10 mouse cellular contexts compared by ENCODE assay signal in the genomic region with DNA sequence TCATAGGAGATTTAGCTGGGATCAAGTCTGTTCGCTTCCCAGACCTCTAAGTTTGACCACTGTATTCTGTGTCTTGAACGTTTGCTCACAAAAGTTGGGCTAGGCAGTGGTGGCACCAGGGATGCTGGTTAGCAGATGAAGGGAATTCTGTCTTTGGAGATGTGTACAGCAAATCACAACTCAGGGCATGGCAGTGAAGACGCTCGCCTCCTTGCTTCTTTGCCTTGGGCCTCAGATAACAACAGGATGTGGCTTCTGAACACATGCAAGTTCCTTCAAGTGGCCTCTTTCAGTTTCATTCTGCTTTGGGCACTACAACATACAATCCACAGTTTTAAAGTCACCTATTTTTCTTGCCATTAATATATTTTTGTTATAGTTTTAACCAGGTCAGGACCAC. TPM values are rescaled to one million over a fixed set of nuclear protein-coding genes. Genes with fewer than 3 reads are reported as not detected.
A peak's percentile ranks its signal among the peaks of the same experiment; 100 is the strongest.
DNase-seq lines count a peak whose midpoint lies in the region; ATAC-seq lines count a peak whose summit lies in the region.
"Had no signal": no experiment of that assay in that cellular context is flagged by ENCODE, and none has a peak within 500 bp of the region (broad histone marks: within the 10 kb centered on the region; RNA-seq: fewer than 3 reads in every experiment).

No protein-coding gene starts in this region.

- H3K4me2 ChIP-seq in heart, embryonic 13.5 days: no peak overlapping the region
- no peak overlapping the region for H3K4me2 ChIP-seq in forebrain, embryonic 13.5 days
- H3K4me2 ChIP-seq: stomach, embryonic 15.5 days had no signal

- no peak overlapping the region for H3K9ac ChIP-seq in heart, embryonic 13.5 days
- no peak overlapping the region for H3K9ac ChIP-seq in forebrain, embryonic 13.5 days
- H3K9ac ChIP-seq: stomach, embryonic 15.5 days had no signal

- H3K27ac ChIP-seq in heart, embryonic 13.5 days (replicated peaks): 0 out of 2 replicates have a peak overlapping the region, but pooled peaks have one; percentile 34
- no peak overlapping the region for H3K27ac ChIP-seq in forebrain, embryonic 13.5 days
- H3K27ac ChIP-seq: stomach, embryonic 15.5 days had no signal

- no peaks in the 10 kb centered on the region for H3K9me3 ChIP-seq in heart, embryonic 13.5 days
- no peaks in the 10 kb centered on the region for H3K9me3 ChIP-seq in forebrain, embryonic 13.5 days (replicated peaks)
- H3K9me3 ChIP-seq: stomach, embryonic 15.5 days had no signal

- no peaks in the 10 kb centered on the region for H3K36me3 ChIP-seq in heart, embryonic 13.5 days
- no peaks in the 10 kb centered on the region for H3K36me3 ChIP-seq in forebrain, embryonic 13.5 days (ENCODE audit: poor library complexity, severe bottlenecking)
- H3K36me3 ChIP-seq: stomach, embryonic 15.5 days had no signal

- peak; percentile 38 for DNase-seq in 3T3-L1 (ENCODE audit: low read depth, low spot score)
- peak; percentile 83 for DNase-seq in A20 (ENCODE audit: low read depth, low spot score)
- DNase-seq in adrenal gland, postnatal 25 days: no peak
- DNase-seq in embryo, embryonic 10 days (ENCODE audit: low spot score): no peak

- ATAC-seq in heart, embryonic 13.5 days (ENCODE audit: extremely low read depth, insufficient number of reproducible peaks, low FRiP score, low TSS enrichment): no peak
- ATAC-seq in monocyte, adult 5-6 weeks (replicated peaks; ENCODE audit: insufficient number of reproducible peaks, low FRiP score, low TSS enrichment, poor library complexity, severe bottlenecking): peak; percentile 90
- ATAC-seq in forebrain, embryonic 13.5 days: no peak

- 64% methylated on average over 4 of the region's 4 CpGs for WGBS in heart, embryonic 13.5 days
- WGBS in forebrain, embryonic 13.5 days: 91% methylated on average over 4 of the region's 4 CpGs

- no peak overlapping the region for H3K4me3 ChIP-seq in heart, embryonic 13.5 days
- no peak overlapping the region for H3K4me3 ChIP-seq in forebrain, embryonic 13.5 days
- H3K4me3 ChIP-seq: stomach, embryonic 15.5 days had no signal

- H3K4me1 ChIP-seq in heart, embryonic 13.5 days: peaks cover 58% of the 10 kb centered on the region
- peaks cover 7% of the 10 kb centered on the region for H3K4me1 ChIP-seq in forebrain, embryonic 13.5 days

- no peaks in the 10 kb centered on the region for H3K27me3 ChIP-seq in heart, embryonic 13.5 days (replicated peaks)
- no peaks in the 10 kb centered on the region for H3K27me3 ChIP-seq in forebrain, embryonic 13.5 days
- H3K27me3 ChIP-seq: stomach, embryonic 15.5 days had no signal

RNA-seq across cellular contexts. Expression of a gene that starts 19.8 kb away (rescaled TPM):
- not detected in 2 replicates for polyA plus RNA-seq in heart, embryonic 13.5 days (2015; fragmentation: Nextera tagmentation; extraction: Ambion mirVana)
- total RNA-seq in monocyte, adult 5-6 weeks (2017): not detected in 3 replicates
- not detected in 2 replicates for total RNA-seq in adrenal gland, postnatal 25 days (2021)
- polyA plus RNA-seq in forebrain, embryonic 13.5 days (2015; fragmentation: Nextera tagmentation; extraction: Ambion mirVana): not detected in 2 replicates
- total RNA-seq: gastrocnemius, adult 8-10 months; left cerebral cortex, postnatal 25 days had no signal
- polyA plus RNA-seq: stomach, embryonic 15.5 days had no signal

Comparison
In these comparisons a context has a peak if more than half of its experiments do, and no peak if none do; other contexts are left out.
1. DNase-seq: peak in 3T3-L1 (single experiment) and A20 (single experiment); none in adrenal gland, postnatal 25 days (single experiment) and embryo, embryonic 10 days (single experiment).